Mouse (Mus musculus): ENCODE results near the gene Gm28047. TPM values are rescaled to one million over a fixed set of nuclear protein-coding genes. Genes with fewer than 3 reads are reported as not detected.

Gene Gm28047
- total and polyA plus RNA-seq, 2 experiments from 2014 or later: 1.1 TPM; not detected in 1

- ATAC-seq: no peak
- no peak for TF ChIP-seq CTCF (IDR thresholded peaks at IDR 0.05; ENCODE audit: low read depth)
Measured at GRCm38 (mm10) chr15:102499370-102499769, 125.5 kb downstream of the Gm28047 start.

GRCm38 (mm10) chr15:102498322-102498721 is 126.5 kb downstream of the Gm28047 start:
- no peaks in the 10 kb centered on the region for H3K4me1 ChIP-seq (ENCODE audit: insufficient read depth, low read length)
- H3K9me3 ChIP-seq (ENCODE audit: low read length): no peaks in the 10 kb centered on the region
- no peak overlapping the region for H3K9ac ChIP-seq (replicated peaks; ENCODE audit: low read length)
- H3K36me3 ChIP-seq (ENCODE audit: insufficient read depth, low read length): peaks cover 66% of the 10 kb centered on the region
- no peak for TF ChIP-seq CTCF (IDR thresholded peaks at IDR 0.05; ENCODE audit: low read depth)
- 87% methylated on average over 3 of the region's 3 CpGs for WGBS
- H3K4me3 ChIP-seq (ENCODE audit: low read length): no peak overlapping the region
- no peak overlapping the region for H3K27ac ChIP-seq
- no peaks in the 10 kb centered on the region for H3K27me3 ChIP-seq (ENCODE audit: insufficient read depth, low read length)
- ATAC-seq (no peak), DNase-seq (ENCODE audit: low spot score) (no peak)
- no peak overlapping the region for H3K4me2 ChIP-seq (ENCODE audit: low read depth, low read length)

More at GRCm38 (mm10) chr15:102499370-102499769, 125.5 kb downstream of the Gm28047 start:
- Histone ChIP-seq H3K27me3 (ENCODE audit: insufficient read depth, low read length) (no peaks in the 10 kb centered on the region), H3K9ac (replicated peaks; ENCODE audit: low read length) (no peak overlapping the region), H3K4me2 (ENCODE audit: low read depth, low read length) (no peak overlapping the region), H3K36me3 (ENCODE audit: insufficient read depth, low read length) (peaks cover 66% of the 10 kb centered on the region), H3K4me1 (ENCODE audit: insufficient read depth, low read length) (no peaks in the 10 kb centered on the region), H3K27ac (no peak overlapping the region), H3K4me3 (ENCODE audit: low read length) (no peak overlapping the region), H3K9me3 (ENCODE audit: low read length) (no peaks in the 10 kb centered on the region)
- WGBS: 70% methylated on average over 3 of the region's 3 CpGs
- no peak for DNase-seq (ENCODE audit: low spot score)

- Histone ChIP-seq H3K9ac (replicated peaks; ENCODE audit: low read length) (no peak overlapping the region), H3K4me3 (ENCODE audit: low read length) (no peak overlapping the region), H3K9me3 (ENCODE audit: low read length) (no peaks in the 10 kb centered on the region), H3K36me3 (ENCODE audit: insufficient read depth, low read length) (peaks cover 67% of the 10 kb centered on the region), H3K27me3 (ENCODE audit: insufficient read depth, low read length) (no peaks in the 10 kb centered on the region), H3K4me2 (ENCODE audit: low read depth, low read length) (no peak overlapping the region), H3K4me1 (ENCODE audit: insufficient read depth, low read length) (no peaks in the 10 kb centered on the region), H3K27ac (no peak overlapping the region)
- TF ChIP-seq CTCF (IDR thresholded peaks at IDR 0.05; ENCODE audit: low read depth): no peak
- ATAC-seq (no peak), DNase-seq (ENCODE audit: low spot score) (no peak)
- WGBS: 85% methylated on average over 1 of the region's 1 CpGs
Measured at GRCm38 (mm10) chr15:102487664-102488063, 137.2 kb downstream of the Gm28047 start.

DNA sequence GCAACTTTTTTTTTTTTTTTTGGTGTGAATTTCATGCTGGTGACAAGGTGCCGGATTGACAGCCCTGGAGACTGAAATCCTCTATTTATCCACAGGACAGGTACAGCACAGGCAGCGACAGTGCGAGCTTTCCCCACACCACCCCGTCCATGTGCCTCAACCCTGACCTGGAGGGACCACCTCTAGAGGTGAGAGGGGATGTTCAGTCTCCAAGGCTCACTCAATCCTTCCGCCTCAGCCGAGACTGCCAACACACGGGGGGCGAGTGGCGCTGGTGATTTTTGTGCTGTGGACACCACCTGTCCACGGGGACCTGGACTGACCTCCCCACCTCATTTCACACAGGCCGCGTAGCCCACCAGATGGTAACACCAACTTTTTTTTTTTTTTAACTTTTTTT is 139.0 kb downstream of the Gm28047 start:
- Histone ChIP-seq H3K9me3 (ENCODE audit: low read length) (no peaks in the 10 kb centered on the region), H3K4me1 (ENCODE audit: insufficient read depth, low read length) (no peaks in the 10 kb centered on the region), H3K27me3 (ENCODE audit: insufficient read depth, low read length) (no peaks in the 10 kb centered on the region), H3K4me2 (ENCODE audit: low read depth, low read length) (no peak overlapping the region), H3K9ac (replicated peaks; ENCODE audit: low read length) (no peak overlapping the region), H3K36me3 (ENCODE audit: insufficient read depth, low read length) (peaks cover 61% of the 10 kb centered on the region), H3K4me3 (ENCODE audit: low read length) (no peak overlapping the region), H3K27ac (no peak overlapping the region)
- WGBS: 88% methylated on average over 12 of the region's 12 CpGs
- ATAC-seq: no peak
- DNase-seq (ENCODE audit: low spot score): no peak
- no peak for TF ChIP-seq CTCF (IDR thresholded peaks at IDR 0.05; ENCODE audit: low read depth)

- Histone ChIP-seq H3K9me3 (ENCODE audit: low read length) (no peaks in the 10 kb centered on the region), H3K36me3 (ENCODE audit: insufficient read depth, low read length) (peaks cover 43% of the 10 kb centered on the region), H3K9ac (replicated peaks; ENCODE audit: low read length) (no peak overlapping the region), H3K4me1 (ENCODE audit: insufficient read depth, low read length) (no peaks in the 10 kb centered on the region), H3K27me3 (ENCODE audit: insufficient read depth, low read length) (no peaks in the 10 kb centered on the region), H3K4me2 (ENCODE audit: low read depth, low read length) (no peak overlapping the region), H3K4me3 (ENCODE audit: low read length) (no peak overlapping the region), H3K27ac (no peak overlapping the region)
- DNase-seq (ENCODE audit: low spot score) (no peak), ATAC-seq (no peak)
- 93% methylated on average over 3 of the region's 3 CpGs for WGBS
- TF ChIP-seq CTCF (IDR thresholded peaks at IDR 0.05; ENCODE audit: low read depth): no peak
Measured at GRCm38 (mm10) chr15:102483136-102483535, 141.7 kb downstream of the Gm28047 start.

DNA sequence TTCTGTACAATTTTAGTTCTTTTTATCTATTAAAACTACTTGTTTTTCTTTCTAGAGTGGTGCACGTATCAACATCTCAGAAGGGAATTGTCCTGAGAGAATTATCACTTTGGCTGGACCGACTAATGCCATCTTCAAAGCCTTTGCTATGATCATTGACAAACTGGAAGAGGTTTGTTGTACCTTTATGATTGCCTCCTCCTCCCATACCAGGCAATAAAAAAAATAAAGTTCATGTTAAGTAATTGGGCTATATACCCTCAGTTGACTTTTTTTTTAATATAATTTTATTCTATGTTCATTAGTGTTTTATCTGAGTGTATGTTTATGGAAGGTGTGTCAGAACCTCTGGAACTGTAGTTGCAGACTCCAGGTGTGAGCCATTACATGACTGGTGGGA is 150.3 kb downstream of the Gm28047 start:
- Histone ChIP-seq H3K4me3 (ENCODE audit: low read length) (no peak overlapping the region), H3K36me3 (ENCODE audit: insufficient read depth, low read length) (peaks cover 34% of the 10 kb centered on the region), H3K27ac (no peak overlapping the region), H3K4me1 (ENCODE audit: insufficient read depth, low read length) (peaks cover 6% of the 10 kb centered on the region; the same call in 1 of the 2 replicates), H3K4me2 (ENCODE audit: low read depth, low read length) (no peak overlapping the region), H3K27me3 (ENCODE audit: insufficient read depth, low read length) (no peaks in the 10 kb centered on the region), H3K9me3 (ENCODE audit: low read length) (no peaks in the 10 kb centered on the region), H3K9ac (replicated peaks; ENCODE audit: low read length) (no peak overlapping the region)
- no peak for TF ChIP-seq CTCF (IDR thresholded peaks at IDR 0.05; ENCODE audit: low read depth)
- 83% methylated on average over 2 of the region's 2 CpGs for WGBS
- no peak for DNase-seq (ENCODE audit: low spot score)
- ATAC-seq: no peak

MicroRNAs within 50 kb of the gene (microRNA counts, 519-probe panel; counts per million panel counts)
- microRNA mmu-miR-688: not detected

Small RNA genes within 50 kb of the gene (microRNA-seq; reads per million reads assigned to microRNA genes)
- 0.18 to 0.36 reads per million in 2 experiments for gene Mir688

Other genes with a start within 250 kb of the Gm28047 start
- gene Sp1, start 218.9 kb downstream of the Gm28047 start, total RNA-seq (2014; rRNA removed): 24.7 and 26.0 TPM in 2 replicates
- 3.0 and 3.5 TPM in 2 replicates for gene Sp1, start 218.9 kb downstream of the Gm28047 start, polyA plus RNA-seq (2015; fragmentation: Nextera tagmentation; extraction: Ambion mirVana)
- 0.16 TPM in 1 of 2 replicates, not detected in the other for gene Amhr2, start 179.7 kb downstream of the Gm28047 start, total RNA-seq (2014; rRNA removed)
- gene Amhr2, start 179.7 kb downstream of the Gm28047 start, polyA plus RNA-seq (2015; fragmentation: Nextera tagmentation; extraction: Ambion mirVana): 0.36 and 0.62 TPM in 2 replicates
- gene Prr13, start 166.0 kb downstream of the Gm28047 start, total RNA-seq (2014; rRNA removed): 27.4 and 28.0 TPM in 2 replicates
- 90.4 and 95.1 TPM in 2 replicates for gene Prr13, start 166.0 kb downstream of the Gm28047 start, polyA plus RNA-seq (2015; fragmentation: Nextera tagmentation; extraction: Ambion mirVana)
- 151 and 157 TPM in 2 replicates for gene Pcbp2, start 154.5 kb downstream of the Gm28047 start, total RNA-seq (2014; rRNA removed)
- 104 TPM in 2 replicates for gene Pcbp2, start 154.5 kb downstream of the Gm28047 start, polyA plus RNA-seq (2015; fragmentation: Nextera tagmentation; extraction: Ambion mirVana)
- not detected in 2 replicates for gene Gm10337, start 121.3 kb downstream of the Gm28047 start, total RNA-seq (2014; rRNA removed)
- gene Gm10337, start 121.3 kb downstream of the Gm28047 start, polyA plus RNA-seq (2015; fragmentation: Nextera tagmentation; extraction: Ambion mirVana): 2.7 and 7.3 TPM in 2 replicates
- gene Map3k12, start 108.0 kb downstream of the Gm28047 start, total RNA-seq (2014; rRNA removed): 68.2 and 86.1 TPM in 2 replicates
- 41.2 and 42.0 TPM in 2 replicates for gene Map3k12, start 108.0 kb downstream of the Gm28047 start, polyA plus RNA-seq (2015; fragmentation: Nextera tagmentation; extraction: Ambion mirVana)
- gene Tarbp2, start 106.9 kb downstream of the Gm28047 start, total RNA-seq (2014; rRNA removed): 69.9 and 91.1 TPM in 2 replicates
- gene Tarbp2, start 106.9 kb downstream of the Gm28047 start, polyA plus RNA-seq (2015; fragmentation: Nextera tagmentation; extraction: Ambion mirVana): 97.2 and 99.5 TPM in 2 replicates
- gene Npff, start 100.1 kb downstream of the Gm28047 start, total RNA-seq (2014; rRNA removed): 4.6 and 13.9 TPM in 2 replicates
- 3.1 and 5.4 TPM in 2 replicates for gene Npff, start 100.1 kb downstream of the Gm28047 start, polyA plus RNA-seq (2015; fragmentation: Nextera tagmentation; extraction: Ambion mirVana)
- gene Atf7, start 397 bp upstream of the Gm28047 start, total RNA-seq (2014; rRNA removed): 8.6 and 15.0 TPM in 2 replicates
- 12.5 and 13.5 TPM in 2 replicates for gene Atf7, start 397 bp upstream of the Gm28047 start, polyA plus RNA-seq (2015; fragmentation: Nextera tagmentation; extraction: Ambion mirVana)
- 148 and 610 TPM in 2 replicates for gene Atp5g2, start 47.3 kb upstream of the Gm28047 start, total RNA-seq (2014; rRNA removed)
- gene Atp5g2, start 47.3 kb upstream of the Gm28047 start, polyA plus RNA-seq (2015; fragmentation: Nextera tagmentation; extraction: Ambion mirVana): 60.5 and 66.5 TPM in 2 replicates
- 26.6 and 32.4 TPM in 2 replicates for gene Calcoco1, start 97.1 kb upstream of the Gm28047 start, total RNA-seq (2014; rRNA removed)
- 29.8 and 30.3 TPM in 2 replicates for gene Calcoco1, start 97.1 kb upstream of the Gm28047 start, polyA plus RNA-seq (2015; fragmentation: Nextera tagmentation; extraction: Ambion mirVana)

Data from hindbrain, postnatal 0 days (tissue).